Mouse (Mus musculus): ENCODE data around the gene Pitpna.

Pitpna gene

DNA sequence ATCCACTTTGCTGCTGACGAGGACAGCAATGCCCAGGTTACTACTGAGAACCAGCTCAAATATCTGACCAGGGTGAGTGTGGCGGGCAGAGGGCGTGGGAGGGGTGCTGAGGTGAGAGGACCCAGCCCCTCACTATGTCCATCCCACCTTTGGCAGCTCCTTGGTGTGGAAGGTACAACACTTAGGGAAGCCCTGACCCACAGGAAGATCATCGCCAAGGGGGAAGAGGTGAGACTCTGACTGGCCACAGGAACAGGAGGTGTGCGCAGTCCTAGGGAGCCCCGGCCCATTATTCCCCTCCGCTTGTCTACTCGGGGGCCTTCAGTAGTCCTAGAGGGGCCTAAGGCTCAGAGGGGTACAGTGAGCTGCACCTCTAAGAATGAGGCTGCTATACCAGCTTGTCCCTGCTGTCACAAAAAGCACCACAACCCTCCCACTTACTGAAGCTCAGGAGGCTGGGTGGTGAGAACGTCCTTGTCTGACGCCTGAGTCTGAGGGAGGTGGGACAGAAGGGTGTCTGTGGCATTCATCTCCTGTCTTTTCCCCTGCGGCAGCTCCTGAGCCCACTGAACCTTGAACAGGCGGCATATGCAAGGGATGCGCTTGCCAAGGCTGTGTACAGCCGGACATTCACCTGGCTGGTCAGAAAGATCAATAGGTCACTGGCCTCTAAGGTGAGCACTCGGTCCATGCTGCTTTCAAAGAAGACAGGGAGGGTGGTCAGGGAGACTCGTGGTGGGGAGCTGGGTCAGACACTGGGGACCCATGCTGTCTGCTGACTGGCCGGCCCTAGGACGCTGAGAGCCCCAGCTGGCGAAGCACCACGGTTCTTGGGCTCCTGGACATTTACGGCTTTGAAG, 73.3 kb downstream of the Pitpna start:
- no peak for DNase-seq

DNA sequence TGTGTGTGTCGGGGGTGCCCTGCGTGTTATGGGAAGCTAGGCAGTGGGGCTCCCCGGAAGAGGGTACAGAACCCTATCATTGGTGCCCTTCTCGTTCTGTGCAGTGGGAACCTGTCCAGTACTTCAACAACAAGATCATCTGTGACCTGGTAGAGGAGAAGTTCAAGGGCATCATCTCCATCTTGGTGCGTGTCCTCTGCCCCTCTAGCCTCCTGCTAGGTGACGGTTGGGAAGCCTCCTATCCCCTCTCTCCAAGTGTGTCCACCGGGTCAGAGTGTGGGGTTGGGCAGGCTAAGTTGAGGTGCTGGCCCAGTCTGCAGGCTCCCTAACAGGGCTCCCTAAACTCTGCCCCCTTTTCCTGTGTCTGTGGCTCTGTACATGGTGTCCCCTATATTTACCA, 74.2 kb downstream of the Pitpna start:
- DNase-seq, result no peak

- DNase-seq, result no peak
These were observed 78.4 kb downstream of the Pitpna start for GRCm38 (mm10) chr11:75666296-75666695.

DNA sequence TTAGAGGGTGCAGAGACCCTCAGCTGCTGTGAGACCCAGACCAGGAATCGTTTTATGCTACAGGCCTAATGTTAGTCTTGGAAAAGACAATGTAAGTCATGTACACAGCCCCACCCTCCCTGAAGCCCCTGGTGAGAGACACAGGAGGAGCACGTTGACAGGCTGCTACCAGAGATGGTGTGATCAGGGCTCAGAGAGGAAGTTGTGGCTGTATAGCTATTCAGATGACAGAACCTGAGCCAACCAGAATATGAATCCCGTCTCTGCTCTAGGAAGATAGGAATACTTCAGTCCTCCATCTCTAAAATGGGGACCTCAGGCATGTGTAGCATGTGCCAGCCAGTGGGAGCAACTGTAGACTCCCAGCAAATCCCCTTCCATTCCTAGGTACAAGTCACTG, 80.7 kb downstream of the Pitpna start:
- no peak for DNase-seq

DNA sequence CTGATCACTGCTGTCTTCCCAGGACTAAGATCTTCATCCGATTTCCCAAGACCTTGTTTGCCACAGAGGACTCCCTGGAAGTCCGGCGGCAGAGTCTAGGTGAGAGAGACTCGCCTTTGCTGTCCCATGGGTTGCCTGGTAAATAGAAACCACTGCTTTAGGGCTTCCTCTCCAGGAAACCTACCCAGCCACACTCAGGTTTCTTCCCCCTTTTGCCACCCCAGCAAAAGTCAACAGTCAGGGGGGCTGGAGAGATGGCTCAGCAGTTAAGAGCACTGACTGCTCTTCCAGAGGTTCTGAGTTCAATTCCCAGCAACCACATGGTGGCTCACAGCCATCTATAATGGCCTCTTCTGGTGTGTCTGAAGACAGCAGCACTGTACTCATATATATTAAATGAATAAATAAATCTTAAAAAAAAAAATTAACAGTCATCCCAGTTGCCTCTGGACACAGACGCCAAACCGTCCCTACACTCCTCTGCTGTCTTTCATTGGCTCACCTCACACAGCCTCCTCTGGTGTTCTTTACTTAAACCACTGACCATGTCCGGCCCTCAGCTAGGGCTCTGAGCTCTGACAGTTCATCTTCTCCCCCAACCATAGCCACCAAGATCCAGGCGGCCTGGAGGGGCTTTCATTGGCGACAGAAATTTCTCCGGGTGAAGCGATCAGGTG, 81.4 kb downstream of the Pitpna start:
- DNase-seq, result no peak

DNA sequence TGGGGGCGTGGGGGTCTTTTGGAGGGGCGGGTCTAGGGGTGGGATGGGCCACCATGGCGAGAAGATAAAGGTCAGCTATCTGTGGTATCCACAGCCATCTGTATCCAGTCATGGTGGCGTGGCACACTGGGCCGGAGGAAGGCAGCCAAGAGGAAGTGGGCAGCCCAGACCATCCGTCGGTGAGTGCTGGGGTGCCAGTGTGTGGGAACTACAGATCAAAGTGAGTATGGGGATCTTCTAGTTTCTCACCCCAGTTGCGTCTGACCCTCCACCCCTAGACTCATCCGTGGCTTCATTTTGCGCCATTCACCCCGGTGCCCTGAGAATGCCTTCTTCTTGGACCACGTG, 81.9 kb downstream of the Pitpna start:
- DNase-seq, result no peak

DNA sequence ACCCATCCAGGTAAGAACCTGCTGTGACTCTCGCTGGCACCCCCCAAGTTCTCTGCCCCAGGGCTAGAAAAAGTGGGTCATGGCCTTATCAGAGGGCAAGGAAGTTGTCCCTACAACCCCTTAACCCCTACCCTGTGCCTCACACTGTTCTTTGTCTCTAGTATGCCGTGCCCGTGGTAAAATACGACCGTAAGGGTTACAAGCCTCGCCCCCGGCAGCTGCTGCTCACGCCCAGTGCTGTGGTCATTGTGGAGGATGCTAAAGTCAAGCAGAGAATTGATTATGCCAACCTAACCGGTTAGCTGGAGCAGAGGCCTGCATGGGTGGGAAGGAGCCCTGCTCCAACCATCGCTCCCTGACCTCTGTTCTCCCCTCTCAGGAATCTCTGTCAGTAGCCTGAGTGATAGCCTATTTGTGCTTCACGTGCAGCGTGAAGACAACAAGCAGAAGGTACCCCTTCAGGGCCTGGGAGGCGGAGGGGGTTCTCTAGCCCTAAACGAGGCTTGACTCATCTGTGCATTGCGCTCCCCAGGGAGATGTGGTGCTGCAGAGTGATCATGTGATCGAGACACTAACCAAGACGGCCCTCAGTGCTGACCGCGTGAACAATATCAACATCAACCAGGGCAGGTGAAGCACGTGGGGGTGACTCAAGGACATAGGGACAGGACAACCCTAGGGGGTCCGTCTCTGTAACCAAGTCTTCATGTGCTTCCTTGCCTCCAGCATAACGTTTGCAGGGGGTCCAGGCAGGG, 83.7 kb downstream of the Pitpna start:
- no peak for DNase-seq

GRCm38 (mm10) chr11:75673411-75673810, 85.5 kb downstream of the Pitpna start:
- DNase-seq, result no peak

GRCm38 (mm10) chr11:75674875-75675274, 87.0 kb downstream of the Pitpna start:
- no peak for DNase-seq

GRCm38 (mm10) chr11:75677881-75678746, 90.2 kb downstream of the Pitpna start:
- no peak for DNase-seq

Data from cerebellum, adult 11-12 months (tissue).